Mouse (Mus musculus) right cerebral cortex, postnatal 14 days (tissue): ENCODE measurements around the gene Cdc42ep1.

Experiments
- DNase-seq: peaks from one replicate; pipeline ENCODE4 v3.0.0; 2022

Gene Cdc42ep1

DNA sequence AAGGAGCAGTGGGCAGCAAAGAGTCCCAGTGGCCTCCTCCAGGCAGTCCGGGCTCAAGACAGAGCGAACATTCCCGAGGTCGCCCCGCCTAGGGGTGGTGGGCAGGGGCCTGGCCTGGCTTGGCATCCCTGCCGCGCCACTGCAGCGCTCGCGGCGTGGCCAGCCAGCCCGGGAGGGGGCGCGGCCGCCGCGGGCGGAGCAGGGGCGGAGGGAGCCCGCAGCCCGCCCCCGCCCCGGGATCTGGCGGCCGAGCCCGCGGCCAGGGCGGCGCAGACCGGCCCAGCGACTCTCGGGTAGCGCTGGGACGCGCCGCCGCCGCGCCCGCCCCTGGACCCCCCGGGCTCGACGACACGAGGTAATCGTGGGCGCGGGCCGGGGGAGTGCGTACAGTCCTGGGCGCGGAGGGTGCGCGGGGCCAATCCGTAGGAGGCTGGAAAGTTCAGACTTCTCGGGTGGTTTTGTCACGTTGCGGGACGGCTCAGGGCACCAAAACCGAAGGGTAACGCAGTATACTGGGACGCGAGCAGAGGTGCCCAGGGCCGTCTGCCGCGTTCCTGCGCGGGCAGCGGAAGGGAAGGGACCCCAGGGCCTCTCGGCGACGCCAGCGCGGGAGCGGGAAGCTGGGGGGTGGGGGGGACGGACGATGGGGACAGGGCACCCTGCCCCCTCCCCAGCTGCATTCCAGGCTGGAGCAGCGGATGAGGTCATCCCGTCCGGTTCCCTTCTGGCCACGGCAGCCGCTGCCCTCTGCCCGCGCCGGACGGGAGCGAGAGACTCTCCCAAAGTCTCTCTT lies at the start of gene Cdc42ep1:
Cdc42ep1 (plus strand) TSS at position 254 of the 793 bp plus-strand sequence.
- no peak for DNase-seq

DNA sequence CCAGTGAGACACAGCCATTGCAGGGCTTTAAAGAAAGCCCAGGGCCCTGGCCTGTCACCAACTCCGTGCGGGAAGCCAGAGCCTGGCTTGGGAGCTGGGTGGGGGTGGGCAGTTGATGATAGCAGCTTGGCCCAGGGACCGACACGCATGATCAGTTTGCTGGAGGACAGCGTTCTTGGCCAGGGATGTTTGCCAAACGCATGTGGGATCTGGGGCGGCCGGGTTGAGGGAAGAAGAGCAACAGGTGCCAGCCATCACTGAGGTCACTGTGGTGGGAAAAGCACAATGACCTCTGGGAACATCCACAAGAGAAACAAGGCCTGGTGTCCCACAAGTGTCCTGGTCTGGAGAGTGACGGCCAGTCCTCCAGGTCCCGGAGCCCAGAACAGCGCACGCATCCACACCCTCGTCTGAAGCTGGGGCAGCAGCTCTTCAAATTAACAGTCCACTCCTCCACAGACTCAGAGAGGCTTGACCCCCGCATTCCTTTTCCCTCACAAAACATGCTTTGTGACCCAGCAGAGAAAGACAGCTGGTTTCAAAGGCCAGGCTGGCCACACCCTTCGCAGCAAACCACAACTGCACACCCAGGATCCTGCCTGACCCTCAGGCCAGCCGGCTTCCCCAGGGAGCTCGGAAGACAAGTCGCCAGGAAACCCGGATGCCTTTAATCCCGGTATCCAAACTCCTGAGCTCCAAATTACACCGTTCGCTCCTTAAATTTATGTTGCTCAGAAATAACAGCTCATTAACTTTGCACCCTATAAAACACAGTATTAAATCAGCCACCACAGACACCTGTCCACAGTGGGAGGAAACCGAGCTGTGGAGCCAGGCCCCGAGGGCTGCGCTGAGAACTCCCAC lies 46.0 kb upstream of the Cdc42ep1 start:
- DNase-seq = no peak

- no peak for DNase-seq
Measured at GRCm38 (mm10) chr15:78797060-78797329, 45.4 kb upstream of the Cdc42ep1 start.

- peak; percentile 63 for DNase-seq
Measured at GRCm38 (mm10) chr15:78799029-78799428, 43.4 kb upstream of the Cdc42ep1 start.

DNA sequence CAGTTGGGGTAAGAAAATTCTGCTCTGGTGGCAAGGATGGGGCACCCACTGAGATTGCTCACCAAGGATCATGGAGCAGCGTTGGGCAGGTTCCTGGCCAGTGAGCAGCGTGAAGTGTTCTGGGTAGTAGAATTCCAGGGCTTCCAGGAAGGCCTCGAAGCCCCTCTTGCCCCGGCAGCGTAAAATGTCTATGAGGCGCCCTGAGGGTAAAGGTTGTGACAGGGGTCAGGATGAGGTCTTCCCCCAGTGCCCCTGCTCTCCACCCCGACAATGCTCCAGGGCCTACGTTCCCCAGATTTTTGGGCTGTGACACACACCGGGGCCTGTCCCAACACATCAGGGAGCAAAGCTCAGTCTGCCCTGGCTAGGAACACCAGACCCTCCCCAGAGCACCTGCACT lies 40.9 kb upstream of the Cdc42ep1 start:
- no peak for DNase-seq

DNA sequence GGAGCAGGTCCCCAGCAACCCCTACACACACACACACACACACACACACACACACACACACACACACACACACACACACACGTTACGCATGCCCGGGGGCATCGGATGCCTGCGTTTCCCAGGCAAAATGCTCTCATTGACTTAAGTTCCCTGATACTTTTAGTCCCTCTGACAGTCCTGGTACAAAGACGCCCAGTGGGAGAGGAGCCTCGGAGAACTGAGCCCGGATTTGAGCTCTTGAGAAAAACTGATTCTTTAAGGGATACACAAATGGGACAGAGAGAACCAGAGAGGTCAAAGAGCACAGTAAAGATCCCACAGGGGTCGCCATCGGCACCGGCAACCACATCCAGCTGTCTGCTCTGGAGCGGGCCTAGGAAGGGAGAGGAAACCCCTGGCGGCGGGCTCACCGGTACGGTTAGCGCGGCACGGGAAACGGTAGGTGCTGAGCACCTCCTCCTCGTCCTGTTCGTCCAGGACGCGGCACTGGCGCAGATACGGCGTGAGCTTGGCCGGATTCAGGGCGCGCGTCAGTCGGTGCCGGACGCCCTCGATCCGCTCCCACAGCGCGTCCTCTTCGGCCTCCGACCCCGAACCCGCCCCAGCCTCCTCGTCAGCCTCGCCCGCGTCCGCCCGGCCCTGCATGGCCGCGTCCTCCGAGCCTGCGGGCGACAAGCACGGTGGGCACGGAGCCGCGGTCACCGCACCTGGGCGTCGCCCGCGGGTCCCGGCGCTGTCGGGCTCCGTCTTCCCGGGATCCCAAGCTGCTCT lies 40.3 kb upstream of the Cdc42ep1 start:
- no peak for DNase-seq

DNA sequence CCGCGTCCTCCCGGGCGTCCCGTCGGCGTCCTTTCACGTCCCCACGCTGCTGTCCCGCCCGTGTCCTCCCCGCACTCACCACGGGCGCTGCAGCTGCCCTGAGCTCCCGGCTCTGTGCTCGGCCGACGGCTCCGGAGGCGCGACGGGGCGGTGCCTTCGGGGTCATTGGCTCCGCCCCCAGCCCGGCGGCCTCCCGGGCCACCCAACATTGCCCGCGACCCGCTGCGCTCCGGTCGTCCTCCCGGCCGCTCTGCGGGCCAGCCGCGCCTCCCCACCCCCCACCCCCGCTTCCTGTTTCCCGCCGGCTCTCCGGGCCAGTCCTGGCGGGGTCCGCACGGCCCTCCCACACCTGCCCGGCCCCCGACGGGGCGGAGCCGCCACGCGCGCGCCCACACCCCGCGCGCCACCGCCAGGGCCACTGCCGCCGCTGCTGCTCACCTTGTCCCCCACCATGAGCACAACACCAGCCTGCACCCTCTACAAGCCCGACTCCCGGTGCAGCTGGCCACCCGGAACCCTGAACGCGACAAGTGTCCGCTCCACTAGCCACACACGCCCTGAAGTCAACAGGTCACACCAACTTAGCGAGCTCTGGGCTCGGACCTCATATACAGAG lies 39.5 kb upstream of the Cdc42ep1 start, which contains the start of gene Card10:
Card10 (minus strand) TSS at position 267 of the 616 bp plus-strand sequence.
- no peak for DNase-seq

DNA sequence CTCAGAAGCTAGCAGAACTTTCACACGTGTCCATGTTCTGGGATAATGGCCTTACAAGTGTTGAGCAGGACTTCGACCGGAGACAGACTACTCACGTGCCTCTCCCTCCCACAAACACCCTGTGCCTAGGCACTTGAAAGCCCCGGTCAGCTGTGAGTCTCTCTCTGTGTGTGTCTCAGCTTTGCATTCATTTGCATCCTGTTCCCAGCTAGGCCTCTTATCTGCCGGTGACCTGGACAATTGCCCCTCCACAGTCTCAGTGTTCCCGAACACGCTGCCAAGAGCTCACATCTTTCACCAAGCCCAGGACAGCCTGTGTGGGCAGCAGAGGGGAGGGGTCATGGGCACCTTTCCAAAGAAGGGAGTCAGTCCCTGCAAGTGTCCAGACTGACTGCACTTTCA lies 38.9 kb upstream of the Cdc42ep1 start:
- no peak for DNase-seq

GRCm38 (mm10) chr15:78804326-78804725 lies 38.1 kb upstream of the Cdc42ep1 start:
- no peak for DNase-seq

- DNase-seq = no peak
Measured at GRCm38 (mm10) chr15:78805351-78805750, 37.1 kb upstream of the Cdc42ep1 start.

- DNase-seq = no peak
Measured at GRCm38 (mm10) chr15:78806614-78807013, 35.8 kb upstream of the Cdc42ep1 start.

DNA sequence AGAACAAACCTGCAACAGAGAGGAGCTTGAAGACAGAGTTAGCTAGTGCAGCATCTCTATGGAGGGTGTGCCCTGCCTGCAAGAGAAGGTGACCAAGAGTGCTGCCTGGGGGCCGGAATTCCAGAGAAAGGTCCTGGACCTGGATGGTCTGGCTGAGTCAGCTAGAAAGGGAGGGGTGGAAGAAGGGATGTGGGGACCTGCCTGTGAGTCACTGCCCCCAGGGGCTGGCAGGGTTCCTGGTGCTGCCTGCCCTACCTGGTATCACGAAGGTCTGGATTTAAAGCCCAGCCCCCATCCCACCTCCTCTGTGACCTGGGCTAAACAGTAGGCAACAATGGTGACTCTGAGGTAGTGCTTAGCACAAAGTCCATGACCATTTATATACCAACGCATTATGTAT lies 35.3 kb upstream of the Cdc42ep1 start:
- no peak for DNase-seq

DNA sequence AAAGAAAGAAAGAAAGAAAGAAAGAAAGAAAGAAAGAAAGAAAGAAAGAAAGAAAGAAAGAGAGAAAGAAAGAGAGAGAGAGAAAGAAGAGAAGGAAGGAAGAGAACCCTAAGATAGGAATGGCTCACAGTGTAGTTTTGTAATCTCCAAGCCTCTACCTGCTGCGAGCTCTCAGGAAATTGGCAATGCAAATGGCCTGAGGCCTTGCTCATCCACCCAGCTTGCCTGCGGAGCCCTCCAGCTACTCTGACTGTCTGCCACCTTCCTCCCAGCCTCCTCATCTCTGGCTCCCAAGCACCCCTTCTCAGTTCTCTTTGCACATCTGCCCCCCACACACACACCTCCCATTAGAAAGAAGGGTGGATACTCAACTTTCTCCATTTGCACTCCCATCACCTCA lies 33.4 kb upstream of the Cdc42ep1 start:
- no peak for DNase-seq

DNA sequence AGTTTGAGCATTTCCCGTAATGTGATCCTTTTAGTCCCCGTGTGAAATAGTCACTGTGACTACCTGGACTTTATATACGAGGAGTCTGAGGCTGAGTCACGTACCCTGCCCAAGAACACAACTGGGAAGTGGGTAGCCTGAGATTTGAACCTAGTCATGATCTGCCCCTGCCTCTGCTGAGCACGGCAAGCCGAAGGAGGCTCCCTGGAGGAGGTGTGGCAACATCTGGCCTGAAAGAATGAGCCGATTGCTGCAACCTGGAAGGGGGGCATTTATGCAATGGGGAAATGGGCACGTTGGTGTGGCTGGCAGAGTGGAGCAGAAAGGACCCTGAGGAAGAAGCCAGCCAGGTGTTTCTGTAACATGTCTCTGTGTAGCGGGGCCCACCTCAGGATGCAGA lies 32.7 kb upstream of the Cdc42ep1 start:
- no peak for DNase-seq

DNA sequence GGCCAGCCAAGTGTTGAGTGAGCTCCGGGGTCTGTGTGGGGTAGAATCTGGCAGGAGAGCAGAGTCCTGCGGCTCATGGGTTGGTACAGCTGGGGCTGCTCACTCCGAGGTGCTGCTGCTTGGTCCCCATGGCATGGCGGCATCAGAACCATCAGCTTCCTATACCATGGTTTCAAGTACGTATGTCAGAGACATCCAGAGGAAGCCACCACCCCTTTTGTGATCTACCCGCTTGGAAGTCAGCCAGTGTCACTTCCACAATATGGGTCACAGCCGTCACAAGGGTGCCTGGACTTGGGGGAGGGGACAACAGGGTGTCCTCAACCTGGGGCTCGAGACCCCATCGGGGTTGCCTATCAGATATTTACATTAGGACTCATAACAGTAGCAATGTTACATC lies 32.3 kb upstream of the Cdc42ep1 start:
- no peak for DNase-seq

DNA sequence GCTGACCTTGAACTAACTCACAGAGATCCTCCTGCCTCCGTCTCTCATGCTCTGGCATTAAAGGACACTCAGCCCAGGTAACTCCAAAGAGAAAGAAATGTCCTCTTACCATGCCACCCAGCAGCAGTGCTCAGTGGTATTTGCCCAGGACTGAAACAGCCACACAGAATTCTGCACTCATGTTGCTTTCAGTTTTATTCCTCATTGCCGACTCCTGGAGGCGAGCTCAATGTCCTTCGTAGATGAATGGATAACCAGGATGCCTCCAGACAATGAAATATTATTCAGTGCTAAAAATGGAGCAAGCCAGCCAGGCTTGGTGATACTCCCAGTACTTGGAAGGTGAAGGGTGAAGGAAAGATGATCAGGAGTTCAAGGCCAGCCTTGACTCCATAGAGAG lies 28.8 kb upstream of the Cdc42ep1 start:
- DNase-seq = no peak

GRCm38 (mm10) chr15:78815314-78816073 lies 26.9 kb upstream of the Cdc42ep1 start:
- no peak for DNase-seq

DNA sequence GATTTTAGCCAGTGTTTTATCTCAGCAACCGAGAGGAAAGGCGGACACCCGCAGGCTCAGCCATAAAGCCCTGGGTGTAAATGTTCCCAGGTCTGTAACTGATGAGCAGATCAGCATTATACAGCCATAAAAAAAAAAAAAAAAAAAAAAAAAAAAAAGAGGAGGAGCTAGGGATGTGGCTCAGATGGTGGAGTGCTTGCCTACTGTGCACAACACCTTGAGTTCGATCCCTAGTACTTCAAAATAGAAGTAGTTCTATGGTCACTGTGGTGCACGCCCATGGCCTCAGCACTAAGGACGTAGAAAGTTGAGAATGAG lies 26.4 kb upstream of the Cdc42ep1 start:
- DNase-seq = no peak

- DNase-seq = peak; percentile 73
Measured at GRCm38 (mm10) chr15:78826213-78827204, 15.9 kb upstream of the Cdc42ep1 start.

- DNase-seq = no peak
Measured at GRCm38 (mm10) chr15:78828315-78828714, 14.1 kb upstream of the Cdc42ep1 start.

- no peak for DNase-seq
Measured at GRCm38 (mm10) chr15:78829636-78830035, 12.8 kb upstream of the Cdc42ep1 start.
